Mouse (Mus musculus): ENCODE measurements at regions not wholly inside any gene's neighbourhood (a gene's known extent, or its start where the extent isn't known, plus 50 kb on each side); places are given as distances from the start of the nearest gene placed in this dataset.

DNA sequence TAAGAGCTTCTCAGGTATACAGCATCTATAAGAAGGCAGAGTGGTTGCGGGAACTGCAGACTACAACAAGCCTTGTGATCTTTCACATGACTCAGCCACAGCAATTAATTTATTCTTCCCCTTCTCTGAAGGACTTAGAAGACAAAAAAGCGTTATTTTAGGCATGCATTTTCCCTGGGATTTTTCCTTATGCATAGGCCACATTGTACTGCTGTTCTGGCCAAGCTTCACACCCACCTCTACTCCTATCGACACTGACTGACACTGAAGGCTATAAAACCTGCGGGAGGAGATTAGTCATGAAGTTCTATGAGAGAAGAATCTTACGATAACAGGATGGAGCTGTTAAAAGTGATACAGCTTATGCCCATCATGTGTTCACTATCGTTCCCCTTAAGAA lies 441.9 kb downstream of the Tox3 start:
- no peak for DNase-seq (ENCODE audit: low read depth, low spot score)

DNA sequence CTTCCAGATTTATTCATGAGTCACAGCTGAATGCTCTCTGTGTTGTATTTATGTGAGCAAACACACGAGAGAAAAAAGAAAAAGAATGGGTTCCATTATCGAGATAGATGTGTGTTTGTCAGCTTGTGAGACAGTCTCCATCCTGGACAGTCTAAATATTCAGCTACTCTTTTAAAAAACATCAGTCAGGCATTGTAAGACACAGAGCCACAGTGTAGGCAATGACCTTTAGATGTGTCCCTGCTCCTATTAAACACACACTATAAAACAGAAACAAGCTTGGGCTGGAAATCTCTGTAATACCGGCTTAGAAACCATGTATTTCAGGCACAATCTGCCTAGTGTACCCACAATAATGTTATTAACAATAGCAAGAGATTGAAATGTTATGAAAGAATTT lies 442.6 kb downstream of the Tox3 start:
- DNase-seq (ENCODE audit: low read depth, low spot score) = no peak

DNA sequence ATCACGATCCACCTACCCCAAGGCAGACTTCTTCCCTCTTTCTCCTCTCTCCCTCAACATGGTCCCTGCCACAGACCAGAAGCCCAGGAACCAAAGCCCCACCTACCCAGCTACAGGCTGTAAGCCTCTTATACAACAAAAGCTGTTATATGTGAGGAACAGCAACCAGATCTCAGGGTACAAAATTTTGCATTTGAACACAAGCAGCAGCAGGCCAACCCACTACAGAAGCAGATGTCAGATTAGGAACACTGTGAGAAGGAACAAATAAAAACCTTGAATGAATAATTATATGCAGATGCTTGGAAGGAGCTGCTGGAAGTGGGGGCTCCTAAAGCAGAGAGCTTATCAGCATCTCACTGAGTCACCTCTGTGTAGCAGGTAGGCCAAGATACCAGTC lies 444.8 kb downstream of the Tox3 start:
- DNase-seq (ENCODE audit: low read depth, low spot score) = no peak

DNA sequence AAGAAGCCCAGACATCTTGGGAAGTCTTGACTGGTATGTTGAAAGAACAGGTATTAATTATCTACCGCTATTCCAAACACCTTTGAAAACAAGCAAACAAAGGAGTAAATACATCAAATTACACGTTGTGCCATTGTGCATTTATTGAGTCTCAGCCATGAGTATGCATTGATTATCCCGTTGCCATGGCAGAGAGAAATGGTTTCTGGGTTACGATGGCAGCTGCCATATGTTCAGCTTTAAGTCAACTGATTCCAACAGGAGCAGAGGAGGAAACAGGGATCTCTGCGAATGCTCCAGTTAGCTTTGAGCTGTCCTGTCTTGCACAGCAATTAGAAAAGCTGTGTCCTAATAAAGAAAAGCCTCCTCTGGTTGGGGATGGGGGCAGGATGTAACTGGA lies 475.4 kb downstream of the Tox3 start:
- no peak for DNase-seq (ENCODE audit: low read depth, low spot score)

DNA sequence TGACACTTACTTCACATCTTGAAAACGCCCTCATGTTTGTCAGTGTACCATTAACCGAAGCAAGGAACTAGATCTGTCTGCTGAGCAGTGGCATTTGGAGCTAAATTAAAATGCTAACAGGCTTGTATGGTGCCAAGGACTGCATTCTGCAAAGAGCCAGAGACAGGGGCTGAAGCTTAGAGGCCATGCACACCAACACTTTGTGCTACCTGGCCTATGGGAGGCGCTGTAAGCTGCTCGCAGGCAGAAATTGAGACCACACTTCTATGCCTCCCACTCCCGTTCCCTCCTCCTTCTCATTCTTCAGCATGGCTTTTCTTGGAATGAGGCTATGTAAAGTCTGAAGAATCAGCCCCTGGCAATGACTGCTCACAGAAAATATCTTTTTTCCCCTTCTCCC lies 476.2 kb downstream of the Tox3 start:
- DNase-seq (ENCODE audit: low read depth, low spot score) = no peak

DNA sequence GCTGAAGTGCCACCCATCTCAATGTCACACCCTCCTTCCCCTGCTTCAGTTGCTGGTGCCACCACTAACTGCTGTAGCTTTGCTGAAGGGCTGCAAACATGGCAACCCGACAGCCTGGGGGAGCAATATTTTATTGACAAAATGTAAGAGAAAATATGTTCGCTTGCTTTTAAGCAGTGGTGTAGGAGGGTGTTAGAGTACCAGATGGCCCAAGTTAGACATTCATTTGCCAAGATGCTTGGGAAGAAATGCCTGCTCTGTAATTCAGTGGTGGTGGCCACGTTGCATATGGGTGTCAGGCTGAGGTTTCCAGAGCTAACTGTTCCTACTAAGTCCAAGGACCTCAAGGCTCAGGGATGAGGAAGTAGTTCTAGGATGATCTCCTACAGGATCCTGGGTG lies 488.3 kb downstream of the Tox3 start:
- DNase-seq (ENCODE audit: low read depth, low spot score) = no peak

DNA sequence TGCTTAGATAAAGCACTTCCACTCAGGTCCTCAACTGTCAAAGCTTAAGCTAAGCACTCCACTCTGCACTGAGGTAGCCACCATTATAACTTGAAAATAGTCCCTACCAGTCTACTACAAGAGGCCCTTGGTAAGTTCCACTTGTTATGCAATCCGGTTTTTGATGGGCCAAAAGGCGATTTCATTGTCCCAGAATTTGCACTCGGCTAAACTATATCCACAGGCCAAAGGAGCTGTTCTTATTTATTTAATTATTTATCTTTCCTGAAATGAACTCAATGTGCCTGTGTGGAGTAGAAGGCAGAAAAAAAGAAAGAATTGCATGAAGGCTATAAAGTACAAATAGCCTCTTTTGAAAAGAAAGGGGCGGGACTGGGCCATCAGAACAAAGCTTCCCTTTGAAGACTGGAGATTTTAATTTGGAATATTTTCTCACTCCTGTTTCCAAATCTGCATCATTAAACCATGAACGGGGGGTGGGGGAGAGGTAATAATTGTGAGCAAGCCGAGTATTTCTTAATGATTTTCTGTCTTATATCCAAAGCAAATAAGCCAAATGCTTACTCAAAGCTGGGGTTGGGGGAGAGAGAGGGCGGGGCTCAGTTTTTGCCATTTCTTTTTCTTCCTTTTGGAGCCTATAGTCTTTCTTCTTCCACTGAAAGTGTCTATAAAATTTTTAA lies 489.3 kb downstream of the Tox3 start:
- DNase-seq (ENCODE audit: low read depth, low spot score) = no peak

DNA sequence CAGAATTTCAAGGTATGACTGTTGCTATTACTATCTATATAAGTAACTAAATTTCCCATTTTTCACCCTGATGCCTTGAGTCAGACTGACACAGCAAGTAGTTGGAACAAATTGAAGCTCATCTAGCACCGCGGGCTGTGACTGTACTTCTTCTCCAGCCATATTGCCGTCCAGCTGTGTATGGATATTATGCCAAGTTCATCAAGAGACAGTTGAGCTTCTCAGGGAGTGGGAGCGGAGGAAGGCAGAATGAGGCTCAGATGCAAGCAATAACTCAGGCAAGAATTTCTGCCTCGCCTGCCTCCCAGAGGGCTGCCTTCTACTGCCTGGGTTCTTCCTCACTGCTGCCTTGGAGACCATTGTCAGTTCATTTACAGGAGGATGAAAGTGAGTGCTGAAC lies 492.6 kb downstream of the Tox3 start:
- DNase-seq (ENCODE audit: low read depth, low spot score) = no peak

DNA sequence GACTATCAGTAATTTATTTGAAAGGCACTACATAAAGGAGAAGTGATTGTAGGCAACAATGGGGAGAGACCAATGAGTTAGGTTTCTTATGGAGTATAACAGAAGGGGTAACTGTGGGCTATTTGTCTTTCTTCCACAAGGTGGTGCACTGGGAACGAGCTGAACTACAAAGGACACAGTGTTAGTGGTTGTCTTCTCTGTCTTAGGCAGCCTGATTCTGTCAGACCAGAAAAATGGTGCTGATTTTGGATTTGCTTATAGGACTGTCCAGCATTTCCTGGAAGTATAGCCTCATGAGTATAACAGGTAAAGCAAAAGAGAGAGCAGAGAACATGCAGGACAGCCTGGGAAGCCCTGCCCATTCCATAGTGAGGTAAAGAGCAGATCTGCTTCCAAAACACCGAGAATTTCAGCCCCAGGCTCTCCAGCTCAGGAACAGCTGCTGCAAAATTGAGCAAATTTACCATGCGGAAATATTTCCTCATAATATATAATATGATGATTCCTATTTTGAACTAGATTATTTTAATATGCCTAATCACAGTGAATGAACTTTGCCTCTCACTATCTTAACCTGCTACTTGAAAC lies 497.8 kb downstream of the Tox3 start:
- no peak for DNase-seq (ENCODE audit: low read depth, low spot score)

DNA sequence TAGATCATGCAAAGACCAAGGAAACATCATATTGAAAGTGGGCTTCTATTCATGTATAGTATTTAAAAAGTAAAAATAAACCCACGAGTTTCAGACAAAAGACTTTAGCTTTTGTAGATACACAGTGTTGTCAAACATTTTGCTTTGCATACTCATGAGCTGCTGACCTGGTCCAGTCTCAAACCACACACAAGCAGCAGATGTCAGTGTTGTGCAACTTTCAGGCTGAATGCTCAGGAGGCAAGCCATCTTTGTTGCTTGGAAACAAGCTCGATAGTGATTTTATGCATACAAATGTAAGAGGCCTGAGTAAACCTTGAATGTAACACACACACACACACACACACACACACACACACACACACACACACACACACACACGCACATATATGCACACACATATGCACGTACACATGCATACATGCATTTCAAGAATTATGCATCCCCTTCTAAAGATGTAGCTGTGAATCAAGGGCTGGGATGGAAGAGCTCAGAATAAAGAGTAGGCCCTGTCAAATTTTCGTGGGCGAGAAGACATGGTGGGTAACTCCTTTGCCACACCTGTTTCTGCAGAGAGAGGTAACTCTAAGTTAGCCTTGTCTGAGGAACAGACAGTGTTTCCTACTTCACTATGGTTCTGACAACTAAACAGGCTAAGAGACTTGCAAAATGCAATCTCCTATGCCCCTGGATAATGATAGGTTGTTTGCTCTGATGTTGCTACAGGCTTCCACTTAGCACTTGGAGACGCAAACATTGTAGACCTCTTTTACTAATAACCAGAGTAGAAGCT lies 498.5 kb downstream of the Tox3 start:
- DNase-seq (ENCODE audit: low read depth, low spot score) = no peak

DNA sequence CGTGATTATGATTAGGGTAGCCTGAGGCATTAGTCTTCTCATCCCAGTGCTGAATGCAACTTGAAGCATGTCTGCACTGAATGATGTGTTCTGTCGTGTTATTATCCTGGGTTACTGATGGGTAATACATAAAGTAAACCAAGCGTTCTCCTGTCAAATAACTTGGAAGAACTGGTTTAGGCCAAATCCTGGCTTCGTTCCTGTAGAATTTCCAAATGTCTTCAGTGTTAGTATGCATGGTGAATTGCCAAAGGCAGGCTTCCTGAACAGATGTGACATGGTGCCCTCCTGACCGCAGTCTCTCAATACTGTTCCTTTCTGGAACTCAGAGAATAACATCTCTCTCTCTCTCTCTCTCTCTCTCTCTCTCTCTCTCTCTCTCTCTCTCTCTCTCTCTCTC lies 509.6 kb downstream of the Tox3 start:
- DNase-seq (ENCODE audit: low read depth, low spot score) = no peak

DNA sequence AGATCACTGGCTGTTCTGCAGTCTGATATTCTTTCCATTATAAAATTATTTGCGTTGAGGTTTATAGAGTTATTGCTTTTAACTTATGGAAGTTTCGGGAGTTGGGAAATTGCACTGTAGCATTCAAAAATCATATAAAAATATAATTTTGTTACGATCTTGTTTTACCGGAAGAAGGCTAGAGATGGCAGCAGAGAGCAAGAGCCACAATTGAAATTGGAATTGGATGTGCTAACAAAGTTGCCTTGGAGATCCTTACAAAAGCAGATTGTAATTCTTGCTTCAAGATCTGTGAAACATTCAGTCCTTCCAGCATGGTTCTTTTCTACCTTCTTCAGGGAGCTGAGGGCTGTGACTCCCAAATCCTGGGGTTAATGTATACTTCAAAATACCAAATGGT lies 514.4 kb downstream of the Tox3 start:
- no peak for DNase-seq (ENCODE audit: low read depth, low spot score)

DNA sequence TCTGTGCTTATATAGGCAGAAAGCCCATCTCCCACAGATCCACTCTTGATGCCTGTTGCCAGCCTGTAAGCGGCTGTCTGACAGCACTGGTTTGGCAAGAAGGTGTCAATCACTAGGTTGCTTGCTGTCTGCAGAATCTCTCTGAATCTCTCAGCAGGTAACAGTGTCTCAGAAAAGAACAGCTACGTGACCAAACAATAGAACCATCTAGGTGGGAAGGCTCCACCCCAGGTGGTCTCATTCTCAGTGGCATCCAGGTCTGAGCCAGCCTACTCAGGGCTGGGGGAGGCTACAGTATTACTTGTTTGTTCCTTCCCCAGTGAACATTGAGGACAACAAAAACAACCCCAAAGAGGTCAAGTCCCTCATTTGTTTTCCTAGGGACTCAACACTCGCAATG lies 523.6 kb downstream of the Tox3 start:
- no peak for DNase-seq (ENCODE audit: low read depth, low spot score)

DNA sequence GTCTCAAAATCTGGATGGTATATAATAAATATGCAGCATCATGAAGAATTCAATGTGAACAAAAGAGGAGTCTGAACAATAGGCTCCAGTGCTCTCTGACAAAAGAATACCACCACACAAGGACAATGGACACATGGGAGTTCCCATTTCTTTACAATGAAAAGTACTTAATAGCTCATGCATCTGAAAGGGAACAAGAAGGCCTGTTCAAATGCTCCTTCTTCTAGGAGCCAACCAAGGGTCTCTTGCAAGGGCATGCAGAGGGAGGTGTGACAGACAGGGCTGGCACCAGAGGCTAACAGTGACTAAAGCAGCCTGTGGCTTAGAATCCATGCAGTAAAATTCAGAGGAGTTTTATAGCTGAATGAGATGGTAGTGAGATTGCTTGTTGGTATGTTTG lies 524.5 kb downstream of the Tox3 start:
- DNase-seq (ENCODE audit: low read depth, low spot score) = no peak

DNA sequence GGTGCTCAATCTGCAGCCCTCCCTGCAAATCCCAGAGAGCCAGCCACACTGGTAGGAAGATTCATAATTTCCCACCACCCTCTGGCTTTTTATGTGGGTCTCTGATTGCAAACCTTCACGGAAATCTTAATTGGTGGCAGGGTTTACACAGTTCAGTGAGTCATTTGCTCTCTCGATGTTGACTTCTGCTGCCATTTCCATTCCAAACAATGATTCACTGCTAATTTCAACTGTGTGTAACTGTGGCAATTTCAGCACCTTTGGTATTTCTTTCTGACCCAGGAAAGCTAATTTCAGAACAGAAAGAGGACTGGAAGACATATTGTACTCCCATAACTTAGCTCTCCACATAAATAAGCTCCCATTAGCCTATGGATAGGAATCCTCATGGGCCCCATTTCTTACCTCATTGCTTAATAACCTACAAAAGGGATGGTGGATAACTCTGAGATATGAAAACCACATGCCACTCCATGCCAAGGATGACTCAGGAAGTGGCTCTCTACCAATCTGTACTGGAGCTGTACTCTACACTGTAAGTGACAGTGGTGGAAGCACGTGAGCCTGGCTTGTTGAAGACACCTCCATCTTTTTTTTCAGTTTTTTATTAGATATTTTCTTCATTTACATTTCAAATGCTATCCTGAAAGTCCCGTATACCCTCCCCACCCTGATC lies 536.0 kb downstream of the Tox3 start:
- no peak for DNase-seq (ENCODE audit: low read depth, low spot score)

DNA sequence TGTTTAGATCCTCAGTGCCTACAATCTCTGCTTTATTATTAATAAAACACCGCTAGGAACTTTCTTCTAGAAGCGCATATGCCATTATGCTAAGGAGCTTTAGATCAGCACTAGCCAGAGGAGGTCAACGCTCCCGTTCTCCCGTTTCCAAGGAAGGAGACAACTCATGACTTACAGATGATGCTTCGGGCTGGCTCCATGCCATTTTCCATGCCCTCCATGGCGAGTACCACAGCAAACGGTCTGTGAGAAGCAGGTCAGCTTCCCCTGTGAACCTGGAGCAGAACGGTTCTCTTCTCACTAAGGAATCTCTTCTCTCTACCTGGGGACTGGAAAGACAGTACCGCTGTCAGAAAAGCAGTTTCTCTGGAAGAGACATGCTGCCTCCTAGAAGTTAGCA lies 559.8 kb downstream of the Tox3 start:
- DNase-seq (ENCODE audit: low read depth, low spot score) = no peak

DNA sequence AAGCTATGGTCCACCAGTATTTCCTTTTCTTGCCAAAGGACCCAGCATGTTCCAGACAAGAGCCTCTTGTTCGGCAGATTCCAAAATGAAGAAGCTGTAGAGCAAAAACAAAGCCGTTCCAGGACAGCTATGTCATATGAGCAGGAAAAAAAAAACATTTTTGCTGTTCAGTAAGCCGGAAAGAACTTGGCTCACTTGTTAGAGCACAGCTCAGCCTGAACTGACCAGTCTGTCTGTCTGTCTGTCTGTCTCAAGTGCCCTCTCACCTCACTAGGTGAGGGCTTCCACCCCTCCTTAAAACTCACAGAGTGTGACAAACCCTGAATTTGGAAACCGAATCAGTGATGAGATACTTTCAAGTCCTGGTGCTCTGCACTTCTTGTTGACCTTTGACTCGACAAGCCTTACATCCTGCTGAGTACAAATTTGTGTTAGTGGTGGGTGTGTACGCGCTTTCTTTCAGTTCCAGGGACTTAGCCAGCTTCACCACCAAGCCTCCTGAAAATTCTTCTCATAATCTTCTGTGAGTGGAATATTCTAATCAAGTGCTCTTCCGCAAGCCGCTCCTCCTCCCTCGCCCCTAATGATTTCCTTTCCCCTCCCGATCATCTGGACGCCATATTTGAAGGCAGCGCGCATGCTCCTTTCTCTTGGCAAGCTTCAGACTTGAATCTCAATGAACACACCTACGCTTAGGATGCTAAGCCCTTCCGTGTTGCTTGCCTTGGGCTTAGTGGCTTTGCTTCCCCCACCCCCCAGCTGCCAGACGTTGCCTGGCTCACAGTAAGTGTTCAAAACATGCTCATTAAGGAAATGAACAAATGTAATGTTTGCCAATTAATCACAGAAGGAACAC lies 560.9 kb downstream of the Tox3 start:
- DNase-seq (ENCODE audit: low read depth, low spot score) = no peak

DNA sequence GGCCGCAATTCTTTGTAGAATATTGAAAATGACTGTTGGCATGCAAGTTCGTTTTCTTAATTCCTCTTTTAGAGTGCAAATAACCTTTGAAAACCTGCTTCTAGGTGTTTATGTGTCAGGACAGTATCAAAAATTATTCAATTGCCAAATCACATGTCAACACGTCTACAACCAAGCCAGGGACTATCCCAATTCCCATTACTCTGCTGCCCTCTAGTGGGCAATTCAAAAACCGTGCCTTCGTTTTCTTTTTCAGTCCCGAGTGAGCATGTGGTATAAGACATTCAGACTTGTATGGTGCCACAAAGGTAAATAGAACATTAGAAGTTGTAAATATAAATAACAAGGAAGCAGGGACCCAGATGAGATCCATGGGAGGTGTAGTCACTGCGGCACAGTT lies 563.1 kb downstream of the Tox3 start:
- peak; percentile 12 for DNase-seq (ENCODE audit: low read depth, low spot score)

DNA sequence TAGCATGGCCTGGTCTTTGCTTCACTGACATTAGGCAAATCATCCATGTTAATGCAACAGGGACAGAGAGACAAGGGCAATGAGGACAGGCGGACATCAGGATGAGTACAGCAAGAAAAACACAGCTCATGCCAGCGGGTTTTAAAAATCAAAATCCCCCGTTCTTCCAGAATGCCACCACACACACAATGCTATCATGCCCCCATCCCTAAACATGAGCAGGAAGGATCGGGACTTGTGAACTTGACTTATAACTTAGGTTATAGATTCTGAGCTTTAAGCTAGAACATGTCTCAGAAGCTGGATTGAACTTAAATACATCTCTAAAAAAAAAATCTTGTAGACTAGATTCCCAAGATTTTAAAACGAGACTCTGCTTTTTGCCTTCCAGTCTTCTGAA lies 564.8 kb downstream of the Tox3 start:
- DNase-seq (ENCODE audit: low read depth, low spot score) = no peak

DNA sequence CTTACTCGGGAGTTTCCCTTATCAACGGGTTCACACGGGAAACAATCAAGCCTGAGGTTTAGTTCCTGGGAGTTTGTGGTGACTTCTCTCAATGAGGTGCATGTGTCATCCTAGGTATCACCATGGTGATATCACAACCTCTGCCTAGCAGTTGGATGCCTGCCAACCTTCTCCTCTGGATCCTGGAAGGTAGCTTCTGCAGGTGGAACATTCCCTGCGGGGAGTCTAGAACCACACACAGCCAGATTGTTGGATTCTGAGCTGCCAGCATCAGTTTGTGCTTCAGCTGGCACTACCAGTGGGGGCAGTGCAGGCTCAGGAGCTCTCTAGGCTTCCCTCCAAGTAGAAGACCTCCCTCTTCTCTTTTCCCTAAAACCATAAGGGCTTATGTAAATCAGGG lies 581.8 kb downstream of the Tox3 start:
- DNase-seq (ENCODE audit: low read depth, low spot score) = no peak

DNA sequence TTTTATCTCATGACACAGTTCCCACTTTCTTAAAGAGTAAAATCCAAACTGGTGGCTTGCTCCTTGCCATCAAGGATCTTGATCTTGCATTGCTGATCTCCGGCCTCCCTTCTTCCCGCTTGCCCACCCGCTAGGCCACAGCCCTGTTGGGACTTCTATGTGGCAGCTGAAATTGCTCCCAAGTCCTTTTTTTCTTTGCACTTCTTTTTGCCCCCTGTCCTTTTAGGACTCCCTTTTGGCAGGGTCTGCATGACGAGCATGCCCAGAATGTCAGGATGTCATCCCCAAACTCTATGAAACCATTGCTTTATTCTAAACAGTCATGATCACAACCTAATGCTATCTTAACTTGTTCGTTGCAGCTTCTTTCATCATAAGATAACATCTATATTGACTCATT lies 588.6 kb downstream of the Tox3 start:
- no peak for DNase-seq (ENCODE audit: low read depth, low spot score)

DNA sequence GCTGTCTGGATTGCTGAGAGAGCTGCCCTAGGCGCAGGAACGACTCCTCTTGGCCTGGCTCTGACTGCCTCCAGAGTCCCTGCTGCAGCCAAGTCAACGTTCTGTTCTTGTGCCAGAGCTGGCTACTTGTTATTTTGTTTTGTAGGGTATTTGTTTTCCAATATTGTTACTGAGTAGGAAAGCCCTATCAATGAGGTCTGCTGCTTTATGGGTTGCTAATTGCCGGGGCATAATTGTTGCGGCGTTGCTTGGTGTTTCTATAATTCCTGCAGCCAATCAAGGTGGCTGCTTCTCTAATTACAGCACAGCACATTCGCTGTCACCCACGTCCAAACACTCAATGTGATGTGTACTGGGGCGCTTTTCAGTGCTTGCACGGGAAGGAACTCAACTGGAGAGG lies 589.4 kb downstream of the Tox3 start:
- DNase-seq (ENCODE audit: low read depth, low spot score) = no peak

Data from CD4-positive helper T cell, adult 2 months (primary cell).